Mouse (Mus musculus): ENCODE data around the gene Nelfa. TPM values are rescaled to one million over a fixed set of nuclear protein-coding genes. Genes with fewer than 3 reads are reported as not detected.

Nelfa gene
- total and polyA plus RNA-seq, 3 experiments: 20.6 to 41.2 (median 23.9) TPM

DNA sequence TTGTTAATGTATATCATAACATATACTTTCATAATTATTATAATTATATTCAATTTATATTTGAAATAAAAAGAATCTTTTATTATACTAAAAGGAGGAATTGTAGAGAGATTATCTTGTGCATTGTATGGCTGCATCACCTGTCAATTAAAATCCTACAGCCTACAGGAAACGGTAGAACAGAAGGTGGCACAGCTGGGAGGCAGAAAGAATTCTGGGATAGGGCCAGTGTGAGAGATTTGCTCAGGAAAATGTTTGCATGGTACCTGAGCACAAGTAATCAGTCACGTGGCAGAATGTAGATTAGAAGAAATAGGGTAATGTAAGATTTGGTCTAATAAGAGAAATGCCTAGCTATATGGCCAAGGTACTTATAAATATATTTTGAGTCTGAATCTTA lies 38.5 kb upstream of the Nelfa start:
- no peaks in the 10 kb centered on the region for H3K79me2 ChIP-seq (replicated peaks; ENCODE audit: control insufficient read depth, extremely low read depth, insufficient read depth, poor library complexity, severe bottlenecking)
- H3K27me3 ChIP-seq (replicated peaks): no peaks in the 10 kb centered on the region
- H3K36me3 ChIP-seq (replicated peaks in 1 of 2; ENCODE audit: control insufficient read depth in 1 of 2, insufficient read depth in 1 of 2, low read length in 1 of 2): no peaks in the 10 kb centered on the region
- no peak for DNase-seq (ENCODE audit: extremely low read depth)
- no peaks in the 10 kb centered on the region for H3K9me3 ChIP-seq (replicated peaks; ENCODE audit: low read length)
- no peak overlapping the region for H3K4me3 ChIP-seq (replicated peaks in 1 of 3; ENCODE audit: low read depth in 2 of 3, low read length in 2 of 3, poor library complexity in 1 of 3)
- dilution Hi-C loops (cut with MboI; ENCODE audit: extremely low pct_ligation_motif_present, extremely low pct_unique_long_range_greater_than_20kb, low sequenced_read_pairs): no loop called here
- TF ChIP-seq POLR2A (IDR thresholded peaks at IDR 0.05; ENCODE audit: low read depth, low read length) (no peak), USF2 (conservative IDR thresholded peaks at IDR 0.05; ENCODE audit: low read depth, low read length) (no peak), ZNF384 (IDR thresholded peaks at IDR 0.05; ENCODE audit: low read depth, low read length) (no peak), RAD21 (IDR thresholded peaks at IDR 0.05; ENCODE audit: low read depth, low read length) (no peak), E2F4 (IDR thresholded peaks at IDR 0.05; ENCODE audit: insufficient replicate concordance, low read depth, low read length) (no peak), ZC3H11A (IDR thresholded peaks at IDR 0.05; ENCODE audit: low read depth, low read length) (no peak), UBTF (IDR thresholded peaks at IDR 0.05; ENCODE audit: low read depth, low read length) (no peak)
- no peaks in the 10 kb centered on the region for H3K4me1 ChIP-seq (ENCODE audit: control insufficient read depth in 1 of 2, insufficient read depth in 2 of 2)
- no peak overlapping the region for H3K4me2 ChIP-seq (ENCODE audit: insufficient read depth, low read depth, poor library complexity, severe bottlenecking)
- no peak overlapping the region for H3K9ac ChIP-seq (ENCODE audit: insufficient read depth, low read depth)
- H3K27ac ChIP-seq (ENCODE audit: insufficient read depth, low read depth): no peak overlapping the region
- in situ Hi-C loops (cut with MboI; ENCODE audit: low pct_ligation_motif_present, low pct_unique_long_range_greater_than_20kb, low sequenced_read_pairs): no loop called here

DNA sequence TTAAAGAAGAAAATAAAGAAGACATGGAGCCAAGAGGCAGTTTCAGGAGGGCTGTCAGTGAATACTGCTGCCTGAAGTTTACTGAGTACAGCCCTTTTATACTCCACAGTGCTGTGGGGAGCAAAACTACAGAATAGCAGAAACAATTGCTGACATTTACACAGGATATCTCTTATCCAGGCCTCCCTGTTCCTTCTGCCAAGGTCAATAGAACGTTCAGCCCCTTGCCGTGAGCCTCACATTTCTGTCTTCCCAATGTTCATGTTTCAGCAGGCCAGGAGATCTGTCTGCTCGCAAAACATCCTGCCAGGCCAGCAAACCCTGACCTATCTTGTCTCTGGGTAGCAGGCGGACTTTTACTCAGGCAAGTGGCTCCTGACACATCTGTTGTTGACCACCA lies 23.2 kb upstream of the Nelfa start:
- H3K27ac ChIP-seq (ENCODE audit: insufficient read depth, low read depth): no peak overlapping the region
- H3K4me3 ChIP-seq (replicated peaks in 1 of 3; ENCODE audit: low read depth in 2 of 3, low read length in 2 of 3, poor library complexity in 1 of 3): no peak overlapping the region
- no peak overlapping the region for H3K9ac ChIP-seq (ENCODE audit: insufficient read depth, low read depth)
- no peak for TF ChIP-seq POLR2AphosphoS2 (IDR thresholded peaks at IDR 0.05; ENCODE audit: low read depth, low read length)
- no peak for TF ChIP-seq PAX5 (IDR thresholded peaks at IDR 0.05; ENCODE audit: low read length)
- no peak for TF ChIP-seq SMC3 (IDR thresholded peaks at IDR 0.05; ENCODE audit: low read depth, low read length)
- TF ChIP-seq JUND (conservative IDR thresholded peaks at IDR 0.05; ENCODE audit: low read depth, low read length): no peak
- TF ChIP-seq USF1 (IDR thresholded peaks at IDR 0.05; ENCODE audit: low read depth, low read length): no peak
- TF ChIP-seq MYC (IDR thresholded peaks at IDR 0.05; ENCODE audit: low read depth, low read length): no peak
- no peak for TF ChIP-seq MXI1 (IDR thresholded peaks at IDR 0.05; ENCODE audit: low read depth, low read length)
- TF ChIP-seq NELFE (IDR thresholded peaks at IDR 0.05; ENCODE audit: low read depth, low read length): no peak
- no peak for TF ChIP-seq UBTF (IDR thresholded peaks at IDR 0.05; ENCODE audit: low read depth, low read length)
- TF ChIP-seq CTCF (conservative IDR thresholded peaks at IDR 0.05 in 1 of 2, IDR thresholded peaks at IDR 0.05 in 1 of 2; ENCODE audit: low read depth in 2 of 2, low read length in 2 of 2): no peak
- TF ChIP-seq JUN (IDR thresholded peaks at IDR 0.05; ENCODE audit: insufficient read depth, low read depth, low read length): no peak
- peaks cover 0 to 16% of the 10 kb centered on the region in 2 experiments; a peak in 2 of 4 replicates for H3K4me1 ChIP-seq (ENCODE audit: control insufficient read depth in 1 of 2, insufficient read depth in 2 of 2)
- DNase-seq (ENCODE audit: extremely low read depth): no peak
- H3K79me2 ChIP-seq (replicated peaks; ENCODE audit: control insufficient read depth, extremely low read depth, insufficient read depth, poor library complexity, severe bottlenecking): no peaks in the 10 kb centered on the region
- in situ Hi-C loops (cut with MboI; ENCODE audit: low pct_ligation_motif_present, low pct_unique_long_range_greater_than_20kb, low sequenced_read_pairs) (no loop called here), dilution Hi-C loops (cut with MboI; ENCODE audit: extremely low pct_ligation_motif_present, extremely low pct_unique_long_range_greater_than_20kb, low sequenced_read_pairs) (no loop called here)
- no peaks in the 10 kb centered on the region for H3K36me3 ChIP-seq (replicated peaks in 1 of 2; ENCODE audit: control insufficient read depth in 1 of 2, insufficient read depth in 1 of 2, low read length in 1 of 2)
- H3K9me3 ChIP-seq (replicated peaks; ENCODE audit: low read length): peaks cover 17% of the 10 kb centered on the region
- H3K27me3 ChIP-seq (replicated peaks): no peaks in the 10 kb centered on the region
- H3K4me2 ChIP-seq (ENCODE audit: insufficient read depth, low read depth, poor library complexity, severe bottlenecking): no peak overlapping the region
